Mouse (Mus musculus): ENCODE measurements around the gene Agbl4. TPM values are rescaled to one million over a fixed set of nuclear protein-coding genes. Genes with fewer than 3 reads are reported as not detected.

Agbl4 gene
- polyA plus RNA-seq, 1 experiment from 2014 or later, result 2.0 TPM

GRCm38 (mm10) chr4:111670566-111671421 lies 1273.3 kb downstream of the Agbl4 start:
- Histone ChIP-seq H3K36me3 (no peaks in the 10 kb centered on the region), H3K4me2 (replicated peaks) (peak overlapping the region; percentile 19; the same call in 1 of the 2 replicates), H3K27me3 (no peaks in the 10 kb centered on the region), H3K27ac (peak overlapping the region; percentile 63), H3K4me3 (replicated peaks) (no peak overlapping the region), H3K4me1 (replicated peaks) (peaks cover 21% of the 10 kb centered on the region), H3K9ac (replicated peaks) (no peak overlapping the region), H3K9me3 (no peaks in the 10 kb centered on the region)
- ATAC-seq, result peak; percentile 68
- WGBS, result 20% methylated on average over 12 of the region's 12 CpGs

- Histone ChIP-seq H3K4me2 (replicated peaks) (peak overlapping the region; percentile 19; the same call in 1 of the 2 replicates), H3K36me3 (no peaks in the 10 kb centered on the region), H3K4me1 (replicated peaks) (peaks cover 21% of the 10 kb centered on the region), H3K27ac (peak overlapping the region; percentile 63), H3K9me3 (no peaks in the 10 kb centered on the region), H3K9ac (replicated peaks) (no peak overlapping the region), H3K27me3 (no peaks in the 10 kb centered on the region), H3K4me3 (replicated peaks) (no peak overlapping the region)
- no peak for ATAC-seq
- WGBS, result 64% methylated on average over 4 of the region's 4 CpGs
Measured at GRCm38 (mm10) chr4:111671440-111671839, 1274.0 kb downstream of the Agbl4 start.

GRCm38 (mm10) chr4:111673904-111674303 lies 1276.4 kb downstream of the Agbl4 start:
- Histone ChIP-seq H3K4me2 (replicated peaks) (no peak overlapping the region), H3K9ac (replicated peaks) (no peak overlapping the region), H3K27ac (no peak overlapping the region), H3K4me1 (replicated peaks) (peaks cover 21% of the 10 kb centered on the region), H3K4me3 (replicated peaks) (no peak overlapping the region), H3K36me3 (no peaks in the 10 kb centered on the region), H3K27me3 (no peaks in the 10 kb centered on the region), H3K9me3 (no peaks in the 10 kb centered on the region)
- peak; percentile 61; the same call in 1 of the 2 replicates for ATAC-seq

GRCm38 (mm10) chr4:111681926-111682325 lies 1284.5 kb downstream of the Agbl4 start:
- no peak overlapping the region for H3K9ac ChIP-seq (replicated peaks)
- H3K4me3 ChIP-seq (replicated peaks), result no peak overlapping the region
- no peak overlapping the region for H3K27ac ChIP-seq
- H3K9me3 ChIP-seq, result no peaks in the 10 kb centered on the region
- H3K36me3 ChIP-seq, result no peaks in the 10 kb centered on the region
- WGBS, result 76% methylated on average over 5 of the region's 5 CpGs
- ATAC-seq, result peak; percentile 64
- H3K4me2 ChIP-seq (replicated peaks), result no peak overlapping the region
- H3K4me1 ChIP-seq (replicated peaks), result no peaks in the 10 kb centered on the region
- no peaks in the 10 kb centered on the region for H3K27me3 ChIP-seq

GRCm38 (mm10) chr4:111682793-111683192 lies 1285.3 kb downstream of the Agbl4 start:
- ATAC-seq, result no peak
- H3K36me3 ChIP-seq, result no peaks in the 10 kb centered on the region
- H3K9me3 ChIP-seq, result no peaks in the 10 kb centered on the region
- no peak overlapping the region for H3K9ac ChIP-seq (replicated peaks)
- WGBS, result 79% methylated on average over 3 of the region's 3 CpGs
- H3K4me1 ChIP-seq (replicated peaks), result peaks cover 3% of the 10 kb centered on the region; the same call in 1 of the 2 replicates
- H3K27ac ChIP-seq, result no peak overlapping the region
- no peaks in the 10 kb centered on the region for H3K27me3 ChIP-seq
- no peak overlapping the region for H3K4me3 ChIP-seq (replicated peaks)
- no peak overlapping the region for H3K4me2 ChIP-seq (replicated peaks)

- Histone ChIP-seq H3K4me2 (replicated peaks) (no peak overlapping the region), H3K4me1 (replicated peaks) (peaks cover 3% of the 10 kb centered on the region; the same call in 1 of the 2 replicates), H3K27me3 (no peaks in the 10 kb centered on the region), H3K9ac (replicated peaks) (no peak overlapping the region), H3K27ac (no peak overlapping the region), H3K9me3 (no peaks in the 10 kb centered on the region), H3K36me3 (no peaks in the 10 kb centered on the region), H3K4me3 (replicated peaks) (no peak overlapping the region)
- WGBS, result 68% methylated on average over 5 of the region's 5 CpGs
- no peak for ATAC-seq
Measured at GRCm38 (mm10) chr4:111683843-111684242, 1286.4 kb downstream of the Agbl4 start.

GRCm38 (mm10) chr4:111685951-111686350 lies 1288.5 kb downstream of the Agbl4 start:
- no peak overlapping the region for H3K9ac ChIP-seq (replicated peaks)
- 71% methylated on average over 2 of the region's 2 CpGs for WGBS

GRCm38 (mm10) chr4:111686951-111687350 lies 1289.5 kb downstream of the Agbl4 start:
- Histone ChIP-seq H3K9me3 (no peaks in the 10 kb centered on the region), H3K4me3 (replicated peaks) (no peak overlapping the region), H3K4me2 (replicated peaks) (peak overlapping the region; percentile 28), H3K27me3 (no peaks in the 10 kb centered on the region), H3K36me3 (no peaks in the 10 kb centered on the region), H3K4me1 (replicated peaks) (peaks cover 16% of the 10 kb centered on the region), H3K27ac (no peak overlapping the region), H3K9ac (replicated peaks) (no peak overlapping the region)
- WGBS, result 5% methylated on average over 9 of the region's 9 CpGs
- ATAC-seq, result peak; percentile 64

More at GRCm38 (mm10) chr4:111685951-111686350, 1288.5 kb downstream of the Agbl4 start:
- Histone ChIP-seq H3K27me3 (no peaks in the 10 kb centered on the region), H3K27ac (no peak overlapping the region), H3K9me3 (no peaks in the 10 kb centered on the region), H3K36me3 (no peaks in the 10 kb centered on the region), H3K4me3 (replicated peaks) (no peak overlapping the region), H3K4me1 (replicated peaks) (peaks cover 8% of the 10 kb centered on the region), H3K4me2 (replicated peaks) (no peak overlapping the region)
- ATAC-seq, result no peak

- no peaks in the 10 kb centered on the region for H3K36me3 ChIP-seq
- H3K4me2 ChIP-seq (replicated peaks), result peak overlapping the region; percentile 28
- no peaks in the 10 kb centered on the region for H3K27me3 ChIP-seq
- H3K9ac ChIP-seq (replicated peaks), result no peak overlapping the region
- no peak for ATAC-seq
- H3K9me3 ChIP-seq, result no peaks in the 10 kb centered on the region
- no peak overlapping the region for H3K27ac ChIP-seq
- H3K4me3 ChIP-seq (replicated peaks), result no peak overlapping the region
- H3K4me1 ChIP-seq (replicated peaks), result peaks cover 16% of the 10 kb centered on the region
- 18% methylated on average over 6 of the region's 6 CpGs for WGBS
Measured at GRCm38 (mm10) chr4:111687613-111688012, 1290.2 kb downstream of the Agbl4 start.

- Histone ChIP-seq H3K9ac (replicated peaks) (no peak overlapping the region), H3K36me3 (no peaks in the 10 kb centered on the region), H3K4me2 (replicated peaks) (no peak overlapping the region), H3K9me3 (no peaks in the 10 kb centered on the region), H3K4me3 (replicated peaks) (no peak overlapping the region), H3K27me3 (no peaks in the 10 kb centered on the region), H3K27ac (no peak overlapping the region; the same call in 1 of the 2 replicates), H3K4me1 (replicated peaks) (peaks cover 16% of the 10 kb centered on the region)
- peak; percentile 86 for ATAC-seq
- WGBS, result 53% methylated on average over 5 of the region's 5 CpGs
Measured at GRCm38 (mm10) chr4:111691057-111691543, 1293.6 kb downstream of the Agbl4 start.

GRCm38 (mm10) chr4:111701381-111701780 lies 1303.9 kb downstream of the Agbl4 start:
- no peak overlapping the region for H3K4me3 ChIP-seq (replicated peaks)
- no peaks in the 10 kb centered on the region for H3K4me1 ChIP-seq (replicated peaks)
- no peak overlapping the region for H3K4me2 ChIP-seq (replicated peaks)
- H3K36me3 ChIP-seq, result no peaks in the 10 kb centered on the region
- H3K27ac ChIP-seq, result no peak overlapping the region
- no peaks in the 10 kb centered on the region for H3K27me3 ChIP-seq
- H3K9ac ChIP-seq (replicated peaks), result no peak overlapping the region
- 83% methylated on average over 1 of the region's 1 CpGs for WGBS
- ATAC-seq, result no peak
- H3K9me3 ChIP-seq, result no peaks in the 10 kb centered on the region

GRCm38 (mm10) chr4:111704126-111704525 lies 1306.7 kb downstream of the Agbl4 start:
- Histone ChIP-seq H3K4me2 (replicated peaks) (no peak overlapping the region), H3K36me3 (no peaks in the 10 kb centered on the region), H3K9ac (replicated peaks) (no peak overlapping the region), H3K27ac (no peak overlapping the region), H3K4me1 (replicated peaks) (no peaks in the 10 kb centered on the region), H3K27me3 (no peaks in the 10 kb centered on the region), H3K9me3 (no peaks in the 10 kb centered on the region), H3K4me3 (replicated peaks) (no peak overlapping the region)
- ATAC-seq, result no peak
- 94% methylated on average over 2 of the region's 2 CpGs for WGBS

Measured in midbrain, embryonic 13.5 days (tissue).